Mouse (Mus musculus): Measurements from ENCODE around the gene Lhx5. TPM values are rescaled to one million over a fixed set of nuclear protein-coding genes. Genes with fewer than 3 reads are reported as not detected.

Lhx5 gene
- polyA plus RNA-seq, 1 experiment from 2014 or later = not detected

DNA sequence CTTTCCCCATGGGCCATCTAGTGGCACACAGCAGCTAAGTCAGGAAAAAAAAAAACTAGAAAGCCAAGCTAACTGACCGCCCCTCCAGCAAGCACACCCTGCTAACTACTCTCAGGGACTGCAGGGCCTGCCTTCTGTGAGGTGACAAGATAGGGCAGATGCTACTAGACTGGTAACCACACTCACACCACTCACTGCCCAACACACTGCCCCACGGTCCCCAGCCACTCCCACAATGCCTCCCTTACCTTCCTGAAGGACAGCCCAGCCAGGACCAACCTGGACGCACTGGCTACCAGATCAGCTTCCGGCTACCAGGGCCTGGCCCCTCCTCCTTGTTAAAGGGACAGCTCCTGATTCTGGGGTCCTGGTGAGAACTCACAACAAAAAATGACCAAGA lies 35.5 kb downstream of the Lhx5 start:
- Histone ChIP-seq H3K9ac (ENCODE audit: low read depth, low read length) (peak overlapping the region; percentile 7; the same call in 1 of the 2 replicates), H3K36me3 (ENCODE audit: control insufficient read depth, insufficient read depth) (no peaks in the 10 kb centered on the region), H3K4me1 (ENCODE audit: control insufficient read depth, low read depth, low read length) (peaks cover 3% of the 10 kb centered on the region; the same call in 1 of the 2 replicates), H3K27ac (ENCODE audit: low read length) (peak overlapping the region; percentile 1; the same call in 1 of the 2 replicates), H3K4me2 (ENCODE audit: low read depth, low read length) (peak overlapping the region; percentile 17; the same call in 1 of the 2 replicates), H3K4me3 (ENCODE audit: low read depth, low read length) (no peak overlapping the region; the same call in 1 of the 2 replicates), H3K9me3 (replicated peaks; ENCODE audit: control insufficient read depth, low read length) (peaks cover 3% of the 10 kb centered on the region), H3K27me3 (ENCODE audit: control insufficient read depth, insufficient read depth, low read depth, low read length) (peaks cover 7% of the 10 kb centered on the region)
- no peak; the same call in 1 of the 2 replicates for ATAC-seq (ENCODE audit: low read depth)
- WGBS (ENCODE audit: insufficient replicate concordance) = 21% methylated on average over 4 of the region's 4 CpGs

DNA sequence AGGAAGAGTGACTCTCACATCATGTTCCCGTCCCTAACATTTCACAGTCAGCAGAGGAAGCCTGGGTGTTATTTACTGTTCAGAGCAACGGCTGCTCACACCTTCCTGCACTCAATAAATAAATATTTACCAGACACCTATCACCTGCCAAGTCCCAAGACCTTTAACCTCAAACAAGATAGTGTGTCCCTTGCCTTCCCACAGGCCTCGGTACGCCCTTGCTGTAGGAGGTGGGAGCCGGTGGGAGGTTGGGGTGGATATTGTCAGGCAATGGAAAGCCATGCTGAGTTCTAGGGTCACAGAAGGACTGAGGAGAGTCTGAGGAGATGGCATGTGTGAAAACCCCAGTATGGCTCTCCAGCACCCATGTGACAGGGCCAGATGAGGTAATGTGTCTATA lies 36.8 kb downstream of the Lhx5 start:
- Histone ChIP-seq H3K36me3 (ENCODE audit: control insufficient read depth, insufficient read depth) (no peaks in the 10 kb centered on the region), H3K4me3 (ENCODE audit: low read depth, low read length) (no peak overlapping the region), H3K4me2 (ENCODE audit: low read depth, low read length) (no peak overlapping the region), H3K27ac (ENCODE audit: low read length) (peak overlapping the region; percentile 37; the same call in 1 of the 2 replicates), H3K9ac (ENCODE audit: low read depth, low read length) (no peak overlapping the region), H3K9me3 (replicated peaks; ENCODE audit: control insufficient read depth, low read length) (peaks cover 3% of the 10 kb centered on the region), H3K27me3 (ENCODE audit: control insufficient read depth, insufficient read depth, low read depth, low read length) (no peaks in the 10 kb centered on the region; the same call in 1 of the 2 replicates), H3K4me1 (ENCODE audit: control insufficient read depth, low read depth, low read length) (peaks cover 3% of the 10 kb centered on the region; the same call in 1 of the 2 replicates)
- peak; percentile 70 for ATAC-seq (ENCODE audit: low read depth)
- WGBS (ENCODE audit: insufficient replicate concordance) = 51% methylated on average over 5 of the region's 5 CpGs

DNA sequence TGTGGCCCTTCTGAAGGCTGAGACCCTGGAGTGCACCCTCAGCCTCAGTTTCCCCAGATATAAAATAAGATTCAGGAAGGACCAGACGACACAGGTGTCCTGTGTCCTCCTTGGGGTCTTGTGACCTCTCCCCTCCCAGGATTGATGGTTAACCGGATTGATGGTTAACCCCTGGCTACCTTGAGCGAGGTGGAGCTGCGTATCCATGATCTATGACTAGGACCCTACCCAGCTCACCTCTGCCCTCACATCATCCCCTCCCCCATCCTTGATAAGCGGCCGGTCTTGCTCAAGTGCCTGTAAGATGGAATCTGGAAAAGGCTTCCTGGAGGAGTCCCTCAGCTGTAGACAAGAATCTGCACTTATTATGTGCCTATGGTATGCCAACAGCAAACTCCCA lies 37.3 kb downstream of the Lhx5 start:
- Histone ChIP-seq H3K36me3 (ENCODE audit: control insufficient read depth, insufficient read depth) (no peaks in the 10 kb centered on the region), H3K4me2 (ENCODE audit: low read depth, low read length) (no peak overlapping the region), H3K9ac (ENCODE audit: low read depth, low read length) (no peak overlapping the region), H3K27me3 (ENCODE audit: control insufficient read depth, insufficient read depth, low read depth, low read length) (no peaks in the 10 kb centered on the region; the same call in 1 of the 2 replicates), H3K4me1 (ENCODE audit: control insufficient read depth, low read depth, low read length) (peaks cover 3% of the 10 kb centered on the region; the same call in 1 of the 2 replicates), H3K9me3 (replicated peaks; ENCODE audit: control insufficient read depth, low read length) (peaks cover 3% of the 10 kb centered on the region), H3K27ac (ENCODE audit: low read length) (peak overlapping the region; percentile 37; the same call in 1 of the 2 replicates), H3K4me3 (ENCODE audit: low read depth, low read length) (no peak overlapping the region)
- WGBS (ENCODE audit: insufficient replicate concordance) = 58% methylated on average over 6 of the region's 6 CpGs
- ATAC-seq (ENCODE audit: low read depth) = no peak; the same call in 1 of the 2 replicates

DNA sequence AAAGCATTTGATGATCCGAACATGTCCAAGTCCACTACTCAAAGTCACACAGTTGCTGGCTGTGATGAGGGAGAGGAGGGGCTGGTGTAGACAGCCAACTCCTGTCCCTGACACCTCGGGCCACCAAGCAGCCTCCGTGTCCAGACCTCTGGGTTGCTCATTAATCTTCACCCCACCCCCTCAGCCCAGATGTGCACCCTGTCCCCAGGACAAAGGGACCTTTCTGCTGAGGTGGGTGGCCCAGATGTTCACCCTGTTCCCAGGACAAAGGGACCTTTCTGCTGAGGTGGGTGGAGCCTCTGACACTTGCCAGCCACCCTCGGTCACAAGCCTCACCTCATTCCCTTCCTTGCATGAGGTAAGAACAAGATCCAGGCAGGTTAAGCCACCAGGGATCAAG lies 40.0 kb downstream of the Lhx5 start:
- H3K27ac ChIP-seq (ENCODE audit: low read length) = no peak overlapping the region
- peak; percentile 75 for ATAC-seq (ENCODE audit: low read depth)
- H3K9ac ChIP-seq (ENCODE audit: low read depth, low read length) = no peak overlapping the region
- H3K27me3 ChIP-seq (ENCODE audit: control insufficient read depth, insufficient read depth, low read depth, low read length) = no peaks in the 10 kb centered on the region
- H3K9me3 ChIP-seq (replicated peaks; ENCODE audit: control insufficient read depth, low read length) = no peaks in the 10 kb centered on the region
- H3K4me2 ChIP-seq (ENCODE audit: low read depth, low read length) = no peak overlapping the region
- H3K4me1 ChIP-seq (ENCODE audit: control insufficient read depth, low read depth, low read length) = no peaks in the 10 kb centered on the region; the same call in 1 of the 2 replicates
- H3K36me3 ChIP-seq (ENCODE audit: control insufficient read depth, insufficient read depth) = no peaks in the 10 kb centered on the region
- WGBS (ENCODE audit: insufficient replicate concordance) = 22% methylated on average over 4 of the region's 4 CpGs
- H3K4me3 ChIP-seq (ENCODE audit: low read depth, low read length) = no peak overlapping the region

DNA sequence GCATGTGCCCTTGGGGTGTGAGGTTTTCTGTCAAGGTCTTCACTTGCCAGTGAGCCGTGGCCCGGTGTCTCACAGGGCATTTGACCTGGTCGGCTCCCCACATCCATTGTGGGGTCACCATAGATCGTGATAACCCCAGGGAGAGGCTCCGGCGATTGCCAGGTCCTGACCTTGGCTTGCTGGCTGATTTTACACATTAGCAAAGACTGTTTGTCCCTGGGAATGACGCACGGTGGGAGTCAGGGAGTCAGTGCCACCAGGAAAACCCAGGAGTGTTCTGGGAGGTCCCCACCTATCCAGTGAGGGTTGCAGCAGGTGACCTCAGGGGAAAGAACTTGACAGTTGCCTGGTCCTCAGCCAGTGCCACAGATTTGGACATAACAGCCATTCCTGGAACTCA lies 41.3 kb downstream of the Lhx5 start, which contains the start of gene Sdsl:
Sdsl (minus strand) TSS at position 41 of the 400 bp plus-strand sequence.
- WGBS (ENCODE audit: insufficient replicate concordance) = 54% methylated on average over 8 of the region's 8 CpGs
- Histone ChIP-seq H3K36me3 (ENCODE audit: control insufficient read depth, insufficient read depth) (no peaks in the 10 kb centered on the region), H3K9ac (ENCODE audit: low read depth, low read length) (no peak within 1 kb of the TSS), H3K4me2 (ENCODE audit: low read depth, low read length) (no peak within 1 kb of the TSS), H3K9me3 (replicated peaks; ENCODE audit: control insufficient read depth, low read length) (no peaks in the 10 kb centered on the region), H3K4me3 (ENCODE audit: low read depth, low read length) (no peak within 1 kb of the TSS), H3K27ac (ENCODE audit: low read length) (no peak within 1 kb of the TSS), H3K27me3 (ENCODE audit: control insufficient read depth, insufficient read depth, low read depth, low read length) (peaks cover 7% of the 10 kb centered on the region), H3K4me1 (ENCODE audit: control insufficient read depth, low read depth, low read length) (no peaks in the 10 kb centered on the region; the same call in 1 of the 2 replicates)
- no peak for ATAC-seq (ENCODE audit: low read depth)

DNA sequence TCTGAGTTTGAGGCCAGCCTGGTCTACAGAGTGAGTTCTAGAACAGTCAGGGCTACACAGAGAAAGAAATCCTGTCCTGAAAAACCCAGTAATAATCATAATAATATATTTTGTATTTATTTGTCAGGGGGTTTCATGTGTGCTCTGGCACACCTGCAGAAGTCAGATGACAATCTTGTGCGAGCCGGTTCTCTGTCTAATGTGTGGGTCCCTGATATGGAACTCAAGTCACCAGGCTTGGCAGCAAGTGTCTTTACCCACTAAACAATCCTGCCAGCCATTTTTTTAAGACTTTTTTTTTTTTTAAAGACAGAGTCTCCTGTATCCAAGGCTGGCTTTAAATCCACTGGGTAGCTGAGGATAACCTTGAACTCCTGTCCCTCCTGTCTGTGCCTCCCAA lies 41.9 kb downstream of the Lhx5 start:
- WGBS (ENCODE audit: insufficient replicate concordance) = 46% methylated on average over 2 of the region's 2 CpGs
- H3K4me1 ChIP-seq (ENCODE audit: control insufficient read depth, low read depth, low read length) = no peaks in the 10 kb centered on the region; the same call in 1 of the 2 replicates
- no peak overlapping the region for H3K4me2 ChIP-seq (ENCODE audit: low read depth, low read length)
- no peak overlapping the region for H3K27ac ChIP-seq (ENCODE audit: low read length)
- no peaks in the 10 kb centered on the region for H3K9me3 ChIP-seq (replicated peaks; ENCODE audit: control insufficient read depth, low read length)
- H3K4me3 ChIP-seq (ENCODE audit: low read depth, low read length) = no peak overlapping the region
- H3K27me3 ChIP-seq (ENCODE audit: control insufficient read depth, insufficient read depth, low read depth, low read length) = peaks cover 9% of the 10 kb centered on the region
- H3K9ac ChIP-seq (ENCODE audit: low read depth, low read length) = no peak overlapping the region
- no peaks in the 10 kb centered on the region for H3K36me3 ChIP-seq (ENCODE audit: control insufficient read depth, insufficient read depth)
- ATAC-seq (ENCODE audit: low read depth) = no peak

DNA sequence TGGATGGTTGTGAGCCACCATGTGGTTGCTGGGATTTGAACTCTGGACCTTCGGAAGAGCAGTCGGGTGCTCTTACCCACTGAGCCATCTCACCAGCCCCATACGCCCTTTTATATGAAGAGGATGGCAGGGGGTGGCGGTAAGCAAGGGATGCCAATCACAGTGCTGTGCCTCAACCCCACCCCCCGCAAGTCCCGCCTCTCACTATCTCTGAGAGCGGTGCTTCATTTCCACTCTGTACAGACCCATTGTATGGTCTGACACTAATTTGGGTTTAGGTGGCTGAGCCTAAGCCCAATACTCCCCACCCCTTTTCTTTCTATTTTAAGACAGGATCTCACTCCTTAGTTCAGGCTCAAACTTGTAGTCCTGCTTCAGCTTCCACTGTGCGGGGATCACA lies 44.4 kb downstream of the Lhx5 start:
- 46% methylated on average over 8 of the region's 8 CpGs for WGBS (ENCODE audit: insufficient replicate concordance)
- no peak for ATAC-seq (ENCODE audit: low read depth)
- H3K4me2 ChIP-seq (ENCODE audit: low read depth, low read length) = no peak overlapping the region

DNA sequence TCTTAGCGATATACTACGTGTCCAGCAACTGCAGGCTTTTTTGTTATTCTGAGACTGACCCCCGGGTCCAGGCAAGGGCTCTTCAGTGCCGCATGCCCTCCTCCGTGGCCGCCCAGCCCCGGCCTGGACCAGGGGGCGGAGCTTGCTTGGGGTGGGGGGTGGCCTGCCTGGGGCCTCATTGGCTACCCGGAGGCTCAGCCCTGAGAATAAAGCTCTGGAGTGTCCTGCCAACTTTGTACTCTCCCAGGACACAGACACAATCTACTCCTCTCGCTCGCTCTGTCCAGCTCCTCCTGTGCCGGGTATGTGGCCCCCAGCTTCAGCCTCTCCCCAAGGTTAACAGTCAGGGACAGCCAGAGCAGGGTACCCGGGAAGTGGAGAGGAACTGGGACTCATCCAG lies 44.8 kb downstream of the Lhx5 start, which contains the start of gene Sds:
Sds (plus strand) TSS at position 231 of the 400 bp plus-strand sequence.
- Histone ChIP-seq H3K4me3 (ENCODE audit: low read depth, low read length) (no peak within 1 kb of the TSS), H3K4me1 (ENCODE audit: control insufficient read depth, low read depth, low read length) (no peaks in the 10 kb centered on the region), H3K9ac (ENCODE audit: low read depth, low read length) (no peak within 1 kb of the TSS), H3K9me3 (replicated peaks; ENCODE audit: control insufficient read depth, low read length) (no peaks in the 10 kb centered on the region), H3K27ac (ENCODE audit: low read length) (no peak within 1 kb of the TSS), H3K36me3 (ENCODE audit: control insufficient read depth, insufficient read depth) (no peaks in the 10 kb centered on the region), H3K27me3 (ENCODE audit: control insufficient read depth, insufficient read depth, low read depth, low read length) (peaks cover 9% of the 10 kb centered on the region), H3K4me2 (ENCODE audit: low read depth, low read length) (no peak within 1 kb of the TSS)
- WGBS (ENCODE audit: insufficient replicate concordance) = 20% methylated on average over 13 of the region's 13 CpGs
- no peak for ATAC-seq (ENCODE audit: low read depth)

More for the DNA sequence above, 44.4 kb downstream of the Lhx5 start:
- no peaks in the 10 kb centered on the region for H3K4me1 ChIP-seq (ENCODE audit: control insufficient read depth, low read depth, low read length)
- H3K27ac ChIP-seq (ENCODE audit: low read length) = no peak overlapping the region
- H3K36me3 ChIP-seq (ENCODE audit: control insufficient read depth, insufficient read depth) = no peaks in the 10 kb centered on the region
- no peak overlapping the region for H3K9ac ChIP-seq (ENCODE audit: low read depth, low read length)
- H3K9me3 ChIP-seq (replicated peaks; ENCODE audit: control insufficient read depth, low read length) = no peaks in the 10 kb centered on the region
- peaks cover 9% of the 10 kb centered on the region for H3K27me3 ChIP-seq (ENCODE audit: control insufficient read depth, insufficient read depth, low read depth, low read length)
- no peak overlapping the region for H3K4me3 ChIP-seq (ENCODE audit: low read depth, low read length)

DNA sequence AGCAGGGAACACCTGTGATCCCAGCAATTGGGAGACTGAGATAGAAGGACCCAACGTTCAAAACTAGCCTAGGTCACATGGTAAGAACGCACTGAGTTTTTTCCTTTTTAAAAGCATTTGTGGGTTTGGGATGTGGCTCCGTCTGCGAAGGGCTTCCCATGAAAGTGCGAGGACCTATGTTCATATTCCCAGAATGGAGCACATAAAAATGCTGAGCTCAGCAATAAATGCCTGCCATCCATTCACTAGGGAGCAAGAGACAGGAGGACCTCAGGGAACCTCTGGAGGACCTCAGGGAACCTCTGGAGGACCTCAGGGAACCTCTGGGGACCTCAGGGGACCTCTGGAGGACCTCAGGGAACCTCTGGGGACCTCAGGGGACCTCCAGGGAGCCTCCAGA lies 46.5 kb downstream of the Lhx5 start:
- Histone ChIP-seq H3K27me3 (ENCODE audit: control insufficient read depth, insufficient read depth, low read depth, low read length) (peaks cover 9% of the 10 kb centered on the region), H3K9ac (ENCODE audit: low read depth, low read length) (no peak overlapping the region), H3K36me3 (ENCODE audit: control insufficient read depth, insufficient read depth) (no peaks in the 10 kb centered on the region), H3K9me3 (replicated peaks; ENCODE audit: control insufficient read depth, low read length) (no peaks in the 10 kb centered on the region), H3K4me1 (ENCODE audit: control insufficient read depth, low read depth, low read length) (no peaks in the 10 kb centered on the region), H3K27ac (ENCODE audit: low read length) (no peak overlapping the region), H3K4me2 (ENCODE audit: low read depth, low read length) (no peak overlapping the region), H3K4me3 (ENCODE audit: low read depth, low read length) (no peak overlapping the region)
- WGBS (ENCODE audit: insufficient replicate concordance) = 67% methylated on average over 5 of the region's 5 CpGs
- ATAC-seq (ENCODE audit: low read depth) = no peak

All from liver, embryonic 16.5 days (tissue).